Mouse (Mus musculus) left cerebral cortex, adult 2 months (tissue): Measurements from ENCODE around the gene Sik1. TPM values are rescaled to one million over a fixed set of nuclear protein-coding genes. Genes with fewer than 3 reads are reported as not detected.
A peak's percentile ranks its signal among the peaks of the same experiment; 100 is the strongest.
"Not testable (repeated sequence)": the region's sequence is repeated elsewhere in the genome, so short reads cannot be mapped to it uniquely, and the experiment has no call there.

Experiments
- DNase-seq, 2 experiments: peaks; one replicate each; pipeline ENCODE4 v3.0.0; 2021 to 2022; ENCODE audit warnings: low spot score in 2 of 2, mixed read lengths in 1 of 2; ENCODE audit errors: extremely low spot score in 1 of 2
- H3K27ac ChIP-seq: fragments of 200-600 bp; 2 replicates; pipeline ENCODE4 v1.8.1; 2022
- H3K4me3 ChIP-seq: fragments of 200-600 bp; 2 replicates; pipeline ENCODE4 v1.8.1; 2022
- CTCF ChIP-seq: fragments of 200-600 bp; IDR thresholded peaks from 2 replicates; pipeline ENCODE4 v1.8.1; 2022; ENCODE audit warnings: antibody characterized with exemption, mild to moderate bottlenecking, moderate library complexity
- intact Hi-C: fragments of 180-260 bp; cut with DNase I; formaldehyde crosslinking; loops from one replicate; pipeline ENCODE4 v1.15.1; 2025
- total RNA-seq, 2 experiments: library from RNA; stranded (reverse); gene quantifications; 2 replicates each; pipeline ENCODE4 v1.2.3; 2021

Sik1 gene
- total RNA-seq, 2 experiments from 2014 or later, result 24.5 to 39.5 TPM

DNA sequence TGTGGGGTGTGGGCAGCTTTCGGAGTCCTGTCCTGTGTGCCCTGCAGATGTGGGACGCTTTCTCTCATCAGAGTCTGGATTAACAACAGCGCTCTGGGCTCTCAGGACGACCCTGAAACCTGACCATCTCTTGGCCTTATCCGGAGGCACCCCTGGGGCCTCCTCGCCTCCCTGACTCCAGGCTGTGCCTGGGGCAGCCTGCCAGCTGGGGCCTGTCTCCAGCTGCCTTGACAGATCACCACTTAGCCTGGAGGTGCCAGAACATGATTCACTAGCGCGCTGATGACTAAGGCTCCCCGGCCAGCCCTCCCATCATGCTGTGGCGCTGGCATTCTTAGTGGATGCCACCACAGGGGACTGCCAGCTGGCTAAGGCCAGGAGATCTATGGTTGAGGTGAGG is 37.1 kb upstream of the Sik1 start:
- no peak overlapping the region for H3K4me3 ChIP-seq
- TF ChIP-seq CTCF, result no peak
- DNase-seq, result peak; percentile 66 to 75
- intact Hi-C loops, result loop anchor here (1.0 kb wide), 2 partner anchors 15 to 131 kb away; no protein-coding TSS in a partner anchor
- H3K27ac ChIP-seq, result no peak overlapping the region

DNA sequence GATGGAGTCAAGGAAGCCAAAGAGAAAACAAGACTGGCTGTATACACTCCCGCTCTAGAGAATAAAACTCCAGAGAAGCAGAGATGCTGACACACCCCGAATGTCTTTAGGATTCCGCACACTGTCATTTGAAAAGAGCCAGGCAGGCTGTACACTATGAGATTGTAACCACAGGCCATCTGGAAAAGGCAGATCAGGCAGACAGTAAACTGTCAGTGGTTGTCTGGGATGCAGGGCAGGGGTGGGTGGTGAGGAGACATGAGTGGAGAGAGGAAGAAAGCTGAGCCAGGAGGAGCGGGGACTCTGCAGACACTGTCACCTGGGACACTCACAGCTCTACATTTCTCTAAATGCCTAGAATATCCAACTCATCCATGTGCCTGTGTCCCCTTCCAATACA is 36.3 kb upstream of the Sik1 start:
- no peak for TF ChIP-seq CTCF
- DNase-seq, result no peak
- H3K4me3 ChIP-seq, result no peak overlapping the region
- no peak overlapping the region for H3K27ac ChIP-seq
- intact Hi-C loops, result loop anchor here (1.0 kb wide), 1 partner anchor 15 kb away; no protein-coding TSS in a partner anchor

DNA sequence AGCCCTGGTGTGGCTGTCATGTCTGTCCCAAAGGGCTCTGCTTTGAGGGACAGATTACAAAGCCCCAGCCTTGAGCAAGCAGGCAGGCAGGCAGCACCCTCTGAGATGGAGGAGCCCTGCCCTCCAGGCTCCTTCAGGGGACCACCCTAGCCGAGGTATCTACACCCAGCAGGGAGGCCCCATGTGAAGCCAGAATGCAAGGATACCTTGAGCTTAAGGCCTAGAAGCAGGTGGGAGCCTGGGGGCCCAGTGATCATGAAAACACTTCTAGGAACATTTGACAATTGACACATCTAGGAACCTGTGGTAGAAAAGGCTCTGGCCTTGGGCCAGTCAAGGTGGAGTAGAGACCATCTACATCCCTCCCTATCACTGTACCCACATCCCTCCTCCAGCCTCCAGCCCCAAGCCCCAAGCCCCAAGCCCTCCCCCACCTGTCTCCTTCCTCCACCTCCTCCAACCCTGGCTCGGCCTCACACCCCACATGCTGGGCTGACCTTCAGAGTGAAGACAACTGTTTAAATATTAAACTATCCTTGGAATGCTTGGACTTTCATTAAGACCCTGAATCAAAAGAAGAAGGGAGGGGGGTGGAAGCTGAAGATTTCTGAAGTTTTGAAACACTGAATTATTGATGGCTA is 34.8 kb upstream of the Sik1 start:
- Histone ChIP-seq H3K27ac (no peak overlapping the region), H3K4me3 (no peak overlapping the region)
- intact Hi-C loops, result no loop called here
- TF ChIP-seq CTCF, result no peak
- no peak for DNase-seq

GRCm38 (mm10) chr17:31889446-31890201 is 34.0 kb upstream of the Sik1 start:
- no peak for DNase-seq
- no peak overlapping the region for H3K4me3 ChIP-seq
- intact Hi-C loops, result no loop called here
- TF ChIP-seq CTCF, result no peak
- H3K27ac ChIP-seq, result no peak overlapping the region

DNA sequence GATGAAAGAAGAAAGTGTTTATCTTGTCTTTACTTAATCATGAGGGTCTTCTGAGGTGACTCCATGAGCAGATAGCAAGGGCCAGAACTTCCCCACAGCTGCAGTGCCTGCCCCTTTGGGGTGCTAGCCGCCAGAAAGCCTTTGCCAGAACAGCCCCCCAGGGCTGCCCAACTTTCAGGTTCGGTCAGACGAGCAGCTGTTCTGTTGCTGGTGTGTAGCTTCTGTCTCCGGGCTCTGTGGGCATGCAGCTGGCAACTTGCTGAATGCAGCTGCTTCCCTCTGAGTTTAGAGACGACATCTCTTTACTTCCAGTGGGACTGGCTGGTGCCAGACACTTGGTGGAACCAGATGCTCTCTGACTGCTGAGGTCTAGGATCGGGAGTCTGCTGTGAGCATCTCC is 32.9 kb upstream of the Sik1 start:
- intact Hi-C loops, result no loop called here
- Histone ChIP-seq H3K4me3 (no peak overlapping the region), H3K27ac (no peak overlapping the region)
- DNase-seq, result no peak
- no peak for TF ChIP-seq CTCF

DNA sequence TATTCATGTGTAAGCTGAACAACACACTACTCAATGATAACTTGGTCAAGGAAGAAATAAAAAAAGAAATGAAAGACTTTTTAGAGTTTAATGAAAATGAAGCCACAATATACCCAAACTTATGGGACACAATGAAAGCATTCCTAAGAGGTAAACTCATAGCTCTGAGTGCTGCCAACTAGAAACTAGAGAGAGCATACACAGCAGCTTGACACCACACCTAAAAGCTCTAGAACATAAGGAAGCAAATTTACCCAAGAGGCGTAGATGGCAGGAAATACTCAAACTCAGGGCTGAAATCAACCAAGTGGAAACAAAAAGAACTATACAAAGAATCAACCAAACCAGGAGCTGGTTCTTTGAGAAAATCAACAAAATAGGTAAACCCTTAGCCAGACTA is 29.1 kb upstream of the Sik1 start:
- not testable (repeated sequence) for H3K4me3 ChIP-seq, H3K27ac ChIP-seq

GRCm38 (mm10) chr17:31879406-31879805 is 23.8 kb upstream of the Sik1 start:
- no peak for DNase-seq
- TF ChIP-seq CTCF, result no peak
- intact Hi-C loops, result no loop called here

More for the DNA sequence above, 29.1 kb upstream of the Sik1 start:
- DNase-seq, result not testable (repeated sequence)
- intact Hi-C loops, result loop anchor here (2.0 kb wide), 1 partner anchor 70 kb away; no protein-coding TSS in a partner anchor

DNA sequence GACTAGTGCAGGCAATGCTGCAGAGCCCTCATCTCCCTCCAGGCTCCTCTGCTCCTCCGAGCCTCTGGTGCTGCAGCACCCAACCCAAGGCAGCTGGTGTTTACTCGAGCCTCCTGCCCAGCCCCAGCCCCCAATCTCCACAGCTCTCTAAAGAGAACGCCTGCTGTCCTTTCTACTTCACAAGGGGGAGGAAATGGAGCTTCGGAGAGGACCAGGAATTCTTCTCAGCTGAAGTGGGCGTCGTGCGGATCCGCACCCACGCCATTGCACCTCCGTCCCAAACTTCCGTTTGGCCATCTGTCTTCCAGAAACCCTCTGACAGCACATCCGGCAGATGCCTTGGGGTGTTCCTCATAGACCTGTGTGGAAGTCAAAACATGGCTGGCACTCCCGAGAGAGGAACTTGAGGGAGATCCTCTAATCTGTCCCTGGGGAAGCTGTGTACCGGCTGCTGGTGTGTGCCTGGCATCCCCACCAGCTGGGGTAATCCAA is 22.1 kb upstream of the Sik1 start:
- peak; percentile 11 for TF ChIP-seq CTCF
- peak; percentile 65 to 74 for DNase-seq
- Histone ChIP-seq H3K27ac (0 out of 2 replicates have a peak overlapping the region, but pooled peaks have one; percentile 24), H3K4me3 (no peak overlapping the region)
- intact Hi-C loops, result loop anchor here (1.0 to 2.0 kb wide), 4 partner anchors 15 to 146 kb away; no protein-coding TSS in a partner anchor

More at GRCm38 (mm10) chr17:31879406-31879805, 23.8 kb upstream of the Sik1 start:
- no peak overlapping the region for H3K4me3 ChIP-seq
- H3K27ac ChIP-seq, result no peak overlapping the region

- H3K27ac ChIP-seq, result 0 out of 2 replicates have a peak overlapping the region, but pooled peaks have one; percentile 24
- H3K4me3 ChIP-seq, result no peak overlapping the region
- no peak for TF ChIP-seq CTCF
- no peak for DNase-seq
- intact Hi-C loops, result loop anchor here (1.0 to 2.0 kb wide), 4 partner anchors 15 to 146 kb away; no protein-coding TSS in a partner anchor
These were observed 21.6 kb upstream of the Sik1 start for GRCm38 (mm10) chr17:31877181-31877581.

DNA sequence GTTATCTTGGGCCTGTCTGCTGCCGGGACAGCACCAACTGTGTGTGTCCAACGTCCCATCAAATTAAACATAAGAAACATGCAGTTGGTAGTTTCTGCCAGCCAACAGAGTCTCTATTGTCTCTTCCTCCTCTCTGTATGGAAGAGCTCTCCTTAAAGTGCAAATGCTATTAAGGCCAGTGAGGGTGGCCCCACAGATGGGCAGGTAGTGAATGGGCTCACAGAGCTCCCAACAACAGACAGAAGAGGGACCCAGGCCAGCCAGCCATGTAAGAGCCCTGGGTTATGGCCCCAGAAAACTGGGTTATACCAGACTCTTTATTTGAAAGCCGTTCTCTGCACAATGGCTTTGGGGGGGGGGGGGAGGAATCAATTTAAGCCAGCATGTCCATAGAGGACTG is 21.2 kb upstream of the Sik1 start:
- H3K27ac ChIP-seq, result no peak overlapping the region
- TF ChIP-seq CTCF, result no peak
- intact Hi-C loops, result loop anchor here (1.0 to 2.0 kb wide), 4 partner anchors 16 to 147 kb away; no protein-coding TSS in a partner anchor
- no peak for DNase-seq
- H3K4me3 ChIP-seq, result no peak overlapping the region

DNA sequence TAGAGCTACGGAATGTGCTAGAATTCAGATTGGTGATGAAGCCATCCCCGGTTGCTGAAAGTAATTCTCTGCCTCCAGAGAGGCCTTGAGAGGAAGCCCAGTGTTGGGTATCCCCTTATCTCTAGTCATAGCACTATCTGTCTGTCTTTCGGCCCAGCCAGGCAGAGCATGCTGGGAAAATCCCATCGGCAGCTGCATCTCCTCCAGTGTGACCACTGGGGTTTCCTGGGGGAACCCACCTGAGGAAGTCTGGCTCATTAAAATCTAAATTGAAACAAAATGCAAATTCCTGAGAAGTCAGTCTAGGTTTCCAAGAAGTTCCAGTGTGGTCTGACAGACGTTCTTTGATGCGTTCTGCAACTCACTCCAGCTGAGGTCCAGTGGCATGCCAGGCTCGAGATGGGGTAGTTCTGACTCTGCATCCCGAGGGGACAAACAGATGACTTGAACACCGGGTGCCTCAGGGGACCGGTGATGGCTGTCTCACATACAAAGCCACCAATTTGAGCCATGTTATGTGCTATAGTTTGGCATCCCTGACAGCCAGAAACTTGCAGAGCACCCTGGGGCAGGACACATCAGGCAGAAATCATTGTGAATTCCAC is 19.8 kb upstream of the Sik1 start:
- no peak for TF ChIP-seq CTCF
- intact Hi-C loops, result no loop called here
- Histone ChIP-seq H3K4me3 (no peak overlapping the region), H3K27ac (no peak overlapping the region)
- DNase-seq, result no peak

GRCm38 (mm10) chr17:31874691-31875090 is 19.1 kb upstream of the Sik1 start:
- DNase-seq, result no peak
- intact Hi-C loops, result no loop called here
- Histone ChIP-seq H3K27ac (no peak overlapping the region), H3K4me3 (no peak overlapping the region)
- TF ChIP-seq CTCF, result no peak
